Mouse (Mus musculus) embryonic fibroblast, embryonic 13.5 days (primary cell): ENCODE measurements around the gene Ankmy2.

Experiments
- CTCF ChIP-seq: IDR thresholded peaks from 2 replicates; pipeline ENCODE4 v1.5.1; 2011; ENCODE audit warnings: mild to moderate bottlenecking, control low read depth, low read length, moderate library complexity, borderline replicate concordance; ENCODE audit not compliant: insufficient read depth
- POLR2A ChIP-seq: IDR thresholded peaks from 2 replicates; pipeline ENCODE4 v1.6.1; 2011; ENCODE audit warnings: low read depth, mild to moderate bottlenecking, control low read depth, low read length, moderate library complexity

DNA sequence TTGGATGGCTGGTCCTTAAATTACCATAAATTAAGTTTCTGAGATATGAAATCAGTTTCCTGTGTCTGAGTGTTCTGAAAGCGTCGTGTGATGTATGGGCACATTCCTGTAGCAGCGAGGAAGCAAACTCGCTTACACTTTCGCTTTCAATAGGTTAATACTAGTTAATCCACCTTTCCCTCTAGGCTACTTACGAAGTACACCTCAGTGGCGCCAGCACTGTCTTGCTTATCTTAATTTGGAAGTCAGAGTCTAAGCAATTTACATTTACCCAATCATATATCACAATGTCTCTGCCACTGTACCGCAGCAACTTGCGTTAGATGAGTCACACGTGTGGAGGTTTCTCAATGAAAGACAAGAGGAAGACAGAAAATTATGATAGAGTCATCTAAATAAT lies 60.0 kb downstream of the Ankmy2 start:
- TF ChIP-seq CTCF: no peak
- no peak for TF ChIP-seq POLR2A
